In genomic region chr4:123227707-123228106, GRCm38 (mm10) we compare ENCODE assay signal across 10 mouse cellular contexts. TPM values are rescaled to one million over a fixed set of nuclear protein-coding genes. Genes with fewer than 3 reads are reported as not detected.
DNase-seq lines count a peak whose midpoint lies in the region; ATAC-seq and TF ChIP-seq lines count a peak whose summit lies in the region.
"Had no signal": no experiment of that assay in that cellular context is flagged by ENCODE, and none has a peak within 500 bp of the region (broad histone marks: within the 10 kb centered on the region; RNA-seq: fewer than 3 reads in every experiment).

No protein-coding gene starts in this region.

- H3K4me1 ChIP-seq in heart, postnatal 0 days (ENCODE audit: control insufficient read depth, insufficient read depth) = peaks cover 17% of the 10 kb centered on the region

- no peaks in the 10 kb centered on the region for H3K36me3 ChIP-seq in heart, postnatal 0 days (replicated peaks; ENCODE audit: control insufficient read depth, insufficient read depth, low read length)
- H3K36me3 ChIP-seq in myocyte (ENCODE audit: control insufficient read depth, insufficient read depth) = no peaks in the 10 kb centered on the region
- H3K36me3 ChIP-seq: neural tube, embryonic 12.5 days had no signal

- 18% methylated on average over 4 of the region's 4 CpGs for WGBS in heart, postnatal 0 days

- H3ac ChIP-seq in myocyte (ENCODE audit: control insufficient read depth, insufficient read length) = no peak overlapping the region

- H3K9ac ChIP-seq in heart, postnatal 0 days (replicated peaks; ENCODE audit: low read depth, low read length) = no peak overlapping the region
- H3K9ac ChIP-seq: neural tube, embryonic 12.5 days had no signal

- no peak for TF ChIP-seq POLR2A in myocyte (IDR thresholded peaks at IDR 0.05; ENCODE audit: insufficient read length, low read depth)

- no peaks in the 10 kb centered on the region for H3K9me3 ChIP-seq in heart, postnatal 0 days (replicated peaks; ENCODE audit: control insufficient read depth, low read length)
- H3K9me3 ChIP-seq: neural tube, embryonic 12.5 days had no signal

- no peak for TF ChIP-seq CTCF in heart, postnatal 0 days (IDR thresholded peaks at IDR 0.05; ENCODE audit: low read depth)

- peak overlapping the region; percentile 26; the same call in 1 of the 2 replicates for H3K27ac ChIP-seq in heart, postnatal 0 days (ENCODE audit: low read depth)
- H3K27ac ChIP-seq: neural tube, embryonic 12.5 days had no signal

- no peaks in the 10 kb centered on the region for H3K27me3 ChIP-seq in heart, postnatal 0 days (ENCODE audit: control insufficient read depth, insufficient read depth, low read length)
- H3K27me3 ChIP-seq in myocyte (ENCODE audit: control insufficient read depth, insufficient read depth, insufficient read length) = no peaks in the 10 kb centered on the region

- no peak for TF ChIP-seq EP300 in heart, postnatal 0 days (IDR thresholded peaks at IDR 0.05; ENCODE audit: low read depth)

- peak; percentile 61 for ATAC-seq in heart, postnatal 0 days (ENCODE audit: insufficient read depth, low read depth)
- no peak for ATAC-seq in CD4-positive, CD25-positive, alpha-beta regulatory T cell, adult 4 months

- H3K4me2 ChIP-seq in heart, postnatal 0 days (ENCODE audit: low read depth, low read length) = no peak overlapping the region
- H3K4me2 ChIP-seq in myocyte (ENCODE audit: low read depth) = peak overlapping the region; percentile 70
- H3K4me2 ChIP-seq: neural tube, embryonic 12.5 days had no signal

- H3K4me3 ChIP-seq in heart, postnatal 0 days (ENCODE audit: low read depth, low read length) = no peak overlapping the region
- no peak overlapping the region for H3K4me3 ChIP-seq in myocyte
- H3K4me3 ChIP-seq: neural tube, embryonic 12.5 days had no signal

- H3K79me2 ChIP-seq in myocyte (ENCODE audit: control insufficient read depth, insufficient read depth) = no peaks in the 10 kb centered on the region

- peak; percentile 51 to 68 for DNase-seq in kidney, postnatal 4 days
- DNase-seq in kidney, adult 11 months = no peak
- peak; percentile 72 for DNase-seq in gastrocnemius, postnatal 10 days
- peak; percentile 57 for DNase-seq in heart, postnatal 0 days (ENCODE audit: low spot score)
- DNase-seq in frontal cortex, postnatal 25 days (ENCODE audit: low spot score in 2 of 2) = no peak
- no peak for DNase-seq in right cerebral cortex, postnatal 36 days (ENCODE audit: low spot score in 2 of 2)

TF ChIP-seq in myocyte, 11 proteins besides CTCF, POLR2A, EP300 and RAD21:
- TF ChIP-seq MAX (IDR thresholded peaks at IDR 0.05; ENCODE audit: low read depth) (no peak), E2F4 (IDR thresholded peaks at IDR 0.05; ENCODE audit: insufficient read depth) (no peak), SRF (IDR thresholded peaks at IDR 0.05; ENCODE audit: control insufficient read depth, insufficient read length, low read depth) (no peak), USF1 (IDR thresholded peaks at IDR 0.05; ENCODE audit: low read depth) (no peak), TCF3 (IDR thresholded peaks at IDR 0.05; ENCODE audit: insufficient read length, low read depth) (no peak), REST (IDR thresholded peaks at IDR 0.05; ENCODE audit: insufficient read depth, insufficient read length) (no peak), TCF12 (IDR thresholded peaks at IDR 0.05; ENCODE audit: insufficient read depth, poor library complexity, severe bottlenecking) (peak; percentile 59), MYOG (IDR thresholded peaks at IDR 0.05; ENCODE audit: control insufficient read depth in 1 of 3, insufficient read depth in 1 of 3, insufficient read length in 2 of 3, low read depth in 2 of 3) (peak in 1 of 3 experiments; percentile 6), CEBPB (IDR thresholded peaks at IDR 0.05; ENCODE audit: insufficient read depth, poor library complexity, severe bottlenecking) (no peak), POLR2AphosphoS2 (IDR thresholded peaks at IDR 0.05; ENCODE audit: insufficient read length, low read depth) (no peak), MYOD1 (IDR thresholded peaks at IDR 0.05; ENCODE audit: control insufficient read depth in 1 of 3, insufficient read length in 2 of 3, low read depth in 2 of 3) (peak in 2 of 3 experiments; percentile 40)

RNA-seq across cellular contexts. Expression of gene Heyl, which starts 5.6 kb away (rescaled TPM):
- total RNA-seq in gastrocnemius, postnatal 10 days (2021) = 10 to 100 TPM; 21.2 to 27.4 TPM
- 9.0 and 12.3 TPM in 2 replicates for total RNA-seq in heart, postnatal 0 days (2014; rRNA removed; ENCODE audit: low replicate concordance)
- polyA plus RNA-seq in heart, postnatal 0 days (2015; fragmentation: Nextera tagmentation; extraction: Ambion mirVana) = 8.9 and 9.0 TPM in 2 replicates
- polyA plus RNA-seq in myocyte (2012; fragmentation: generic; extraction: Trizol) = 30.2 TPM
- not detected for polyA plus RNA-seq in CD4-positive, CD25-positive, alpha-beta regulatory T cell, adult 4 months (2017; shearing (Covaris generic))

RNA-seq across cellular contexts. Expression of gene Nt5c1a, which starts 26.4 kb away (rescaled TPM):
- total RNA-seq in gastrocnemius, postnatal 10 days (2021) = 10 to 100 TPM in 1 of 2 experiments, 1 to 10 TPM in 1; 9.9 to 10.7 TPM
- total RNA-seq in heart, postnatal 0 days (2014; rRNA removed; ENCODE audit: low replicate concordance) = 3.4 and 14.6 TPM in 2 replicates
- 1.7 and 2.4 TPM in 2 replicates for polyA plus RNA-seq in heart, postnatal 0 days (2015; fragmentation: Nextera tagmentation; extraction: Ambion mirVana)
- not detected for polyA plus RNA-seq in myocyte (2012; fragmentation: generic; extraction: Trizol)
- not detected for polyA plus RNA-seq in CD4-positive, CD25-positive, alpha-beta regulatory T cell, adult 4 months (2017; shearing (Covaris generic))
- polyA plus RNA-seq: embryonic facial prominence, embryonic 11.5 days had no signal

RNA-seq across cellular contexts. Expression of gene Pabpc4, which starts 34.4 kb away (rescaled TPM):
- 100 to 1,000 TPM; 279 to 289 TPM for total RNA-seq in gastrocnemius, postnatal 10 days (2021)
- total RNA-seq in heart, postnatal 0 days (2014; rRNA removed; ENCODE audit: low replicate concordance) = 350 and 355 TPM in 2 replicates
- polyA plus RNA-seq in heart, postnatal 0 days (2015; fragmentation: Nextera tagmentation; extraction: Ambion mirVana) = 54.6 and 55.3 TPM in 2 replicates
- 154 TPM for polyA plus RNA-seq in myocyte (2012; fragmentation: generic; extraction: Trizol)
- polyA plus RNA-seq in CD4-positive, CD25-positive, alpha-beta regulatory T cell, adult 4 months (2017; shearing (Covaris generic)) = 10 to 100 TPM; 10.3 to 17.7 TPM

RNA-seq across cellular contexts. Expression of gene Hpcal4, which starts 44.7 kb away (rescaled TPM):
- under 1 TPM; 0.38 to 0.59 TPM for total RNA-seq in gastrocnemius, postnatal 10 days (2021)
- 0.57 and 1.5 TPM in 2 replicates for total RNA-seq in heart, postnatal 0 days (2014; rRNA removed; ENCODE audit: low replicate concordance)
- 0.40 and 0.41 TPM in 2 replicates for polyA plus RNA-seq in heart, postnatal 0 days (2015; fragmentation: Nextera tagmentation; extraction: Ambion mirVana)
- not detected for polyA plus RNA-seq in myocyte (2012; fragmentation: generic; extraction: Trizol)
- not detected for polyA plus RNA-seq in CD4-positive, CD25-positive, alpha-beta regulatory T cell, adult 4 months (2017; shearing (Covaris generic))

Comparison
In these comparisons a context has a peak if more than half of its experiments do, and no peak if none do; other contexts are left out.
1. DNase-seq: peak in kidney, postnatal 4 days (2 of 2), gastrocnemius, postnatal 10 days (single experiment) and heart, postnatal 0 days (single experiment); none in kidney, adult 11 months (single experiment), frontal cortex, postnatal 25 days (0 of 2) and right cerebral cortex, postnatal 36 days (0 of 2).